Mouse (Mus musculus) heart, adult 11 months (tissue): ENCODE measurements around the gene Slc26a3.

ENCODE experiments used
- DNase-seq: peaks from one replicate; pipeline ENCODE4 v3.0.0; 2022

Slc26a3 gene

GRCm38 (mm10) chr12:31390571-31390970, at the start of gene Slc26a3:
Gene Slc26a3, plus strand, starts transcription at chr12:31390871.
- no peak for DNase-seq

GRCm38 (mm10) chr12:31350191-31350943, 40.3 kb upstream of the Slc26a3 start:
- DNase-seq: no peak

- peak; percentile 100 for DNase-seq
Measured at GRCm38 (mm10) chr12:31350944-31351928, 39.4 kb upstream of the Slc26a3 start, which contains the start of gene Dld. Gene Dld, minus strand, starts transcription at chr12:31351453.

GRCm38 (mm10) chr12:31366428-31366827, 24.2 kb upstream of the Slc26a3 start:
- no peak for DNase-seq

DNA sequence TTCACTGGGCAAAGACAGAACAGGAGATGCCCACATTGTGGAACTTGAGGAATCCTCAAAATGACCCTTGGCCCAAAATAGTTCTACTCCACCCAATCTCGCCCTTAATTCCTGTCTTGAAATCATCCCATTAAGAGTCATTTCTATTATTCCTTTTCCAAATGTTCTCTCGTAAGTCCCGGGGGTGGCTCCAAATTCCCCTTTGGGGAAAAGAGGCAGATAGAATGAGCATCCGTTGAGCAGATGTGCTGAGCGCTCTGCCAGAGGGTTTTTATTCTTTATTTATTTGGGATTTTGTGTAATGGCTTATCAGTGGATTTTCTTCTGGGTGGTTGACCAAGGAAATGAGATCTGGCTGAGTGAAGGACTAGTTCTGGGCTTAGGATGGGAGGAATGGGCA, 22.9 kb upstream of the Slc26a3 start:
- DNase-seq: peak; percentile 80

GRCm38 (mm10) chr12:31369118-31369517, 21.6 kb upstream of the Slc26a3 start:
- DNase-seq: peak; percentile 19

DNA sequence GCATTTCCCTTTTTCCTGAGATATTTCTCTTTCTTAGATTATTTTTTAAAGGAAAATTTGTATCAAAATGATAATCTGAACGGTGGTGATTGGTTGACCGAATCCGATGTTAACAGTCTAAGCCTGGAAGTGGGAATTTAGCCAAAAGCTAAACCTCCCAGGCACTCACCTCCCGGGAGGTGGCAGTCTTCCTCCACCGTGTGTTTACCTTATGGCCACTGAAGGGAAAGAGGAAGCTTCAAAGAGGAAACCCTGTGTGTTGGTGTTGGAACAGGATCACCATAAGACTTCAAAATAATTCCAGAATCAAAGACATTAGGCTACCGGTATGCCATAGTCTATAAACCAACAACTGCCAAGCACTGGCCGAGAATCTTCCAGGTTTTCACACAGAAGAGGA, 21.0 kb upstream of the Slc26a3 start:
- peak; percentile 1 for DNase-seq

DNA sequence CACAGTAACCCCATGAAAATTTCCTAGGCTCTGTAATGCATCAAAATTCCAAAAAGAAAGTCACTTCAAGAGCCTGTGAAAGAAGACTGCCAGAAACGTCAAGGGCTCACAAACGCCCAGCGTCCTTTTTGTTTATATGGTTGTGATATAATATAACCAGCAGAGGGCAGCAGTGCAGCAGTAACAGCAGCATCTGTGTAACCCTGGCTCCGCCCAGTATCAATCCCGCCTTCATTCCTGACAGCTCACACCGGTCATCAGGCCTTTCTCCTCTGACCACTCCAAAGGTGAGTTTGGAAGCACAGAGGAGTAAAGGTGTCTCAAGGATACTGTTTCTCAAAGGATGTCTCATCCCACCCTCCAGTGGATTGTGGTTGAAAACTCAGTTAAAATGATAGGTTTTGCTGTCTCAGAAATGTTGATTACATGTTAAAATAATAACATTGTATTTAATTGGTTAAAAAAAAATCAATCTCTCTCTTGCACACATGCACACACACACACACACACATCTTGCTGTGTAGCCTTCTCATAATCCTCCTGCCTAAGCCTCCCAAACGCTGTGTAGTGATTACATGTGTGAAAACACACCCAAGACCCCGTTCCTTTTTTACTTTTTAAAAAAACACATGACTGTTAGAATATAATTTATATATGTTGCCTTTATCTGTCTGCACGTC, 15.9 kb upstream of the Slc26a3 start:
- DNase-seq: peak; percentile 95

- DNase-seq: peak; percentile 74
Measured at GRCm38 (mm10) chr12:31375283-31375615, 15.4 kb upstream of the Slc26a3 start.

- peak; percentile 77 for DNase-seq
Measured at GRCm38 (mm10) chr12:31376326-31376950, 14.2 kb upstream of the Slc26a3 start.

DNA sequence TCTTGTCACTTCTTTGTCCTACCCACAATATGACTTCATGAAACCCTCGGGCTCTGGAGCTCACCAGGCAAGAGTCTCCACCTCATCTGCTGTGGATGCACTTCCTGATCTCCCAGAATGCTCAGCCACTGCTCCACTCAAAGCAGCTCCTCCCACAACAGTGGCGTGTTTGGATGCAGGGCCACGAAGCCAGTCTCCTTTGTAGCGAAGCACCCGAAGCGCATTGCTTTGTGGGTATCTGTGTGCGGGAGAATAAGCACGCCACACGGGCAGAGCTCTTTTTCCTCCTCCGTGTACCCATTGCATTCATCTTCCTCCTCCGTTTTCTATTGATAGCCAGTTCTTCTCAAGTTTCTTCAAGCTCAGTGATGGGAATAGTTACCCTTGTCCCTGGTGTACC, 13.4 kb upstream of the Slc26a3 start:
- DNase-seq: peak; percentile 82

GRCm38 (mm10) chr12:31380878-31381277, 9.8 kb upstream of the Slc26a3 start:
- no peak for DNase-seq

DNA sequence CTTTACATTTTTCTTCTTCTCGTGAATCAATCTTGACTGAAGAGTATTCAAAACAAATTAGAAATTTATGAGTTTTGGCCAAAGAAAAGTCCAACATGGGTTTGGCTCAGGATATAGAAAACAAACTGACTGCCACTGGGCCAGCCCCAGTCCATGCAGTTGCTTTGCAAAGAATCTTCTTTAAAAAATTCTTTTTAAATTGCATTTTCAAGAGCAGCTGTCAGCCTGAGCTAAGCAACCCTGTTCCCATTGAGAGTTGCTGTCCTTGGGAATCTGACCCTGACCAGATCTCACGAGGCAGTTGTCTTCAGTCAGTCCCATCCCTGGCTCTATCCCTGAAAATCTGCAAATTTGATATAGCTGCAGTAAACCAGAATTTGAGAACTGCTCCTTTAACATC, 8.2 kb upstream of the Slc26a3 start:
- no peak for DNase-seq

DNA sequence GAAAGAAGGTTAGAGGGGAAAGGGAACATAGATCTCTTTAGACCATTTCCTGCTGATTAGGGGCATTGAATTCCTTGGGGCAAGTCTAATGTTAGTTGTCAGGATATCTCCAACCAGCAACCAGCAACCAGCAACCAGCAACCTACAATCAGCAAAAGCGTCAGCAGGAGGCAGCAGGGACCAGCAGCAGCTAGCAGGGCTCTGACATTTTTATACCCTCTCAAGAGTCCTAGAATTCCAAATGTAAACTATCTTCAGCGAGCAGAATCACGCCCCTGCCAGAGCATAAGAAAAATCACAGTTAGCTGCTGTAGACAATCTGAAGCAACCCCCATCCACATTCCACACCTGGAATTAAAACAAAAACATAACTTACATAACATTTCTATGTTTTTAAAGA, 3.4 kb upstream of the Slc26a3 start:
- DNase-seq: no peak

DNA sequence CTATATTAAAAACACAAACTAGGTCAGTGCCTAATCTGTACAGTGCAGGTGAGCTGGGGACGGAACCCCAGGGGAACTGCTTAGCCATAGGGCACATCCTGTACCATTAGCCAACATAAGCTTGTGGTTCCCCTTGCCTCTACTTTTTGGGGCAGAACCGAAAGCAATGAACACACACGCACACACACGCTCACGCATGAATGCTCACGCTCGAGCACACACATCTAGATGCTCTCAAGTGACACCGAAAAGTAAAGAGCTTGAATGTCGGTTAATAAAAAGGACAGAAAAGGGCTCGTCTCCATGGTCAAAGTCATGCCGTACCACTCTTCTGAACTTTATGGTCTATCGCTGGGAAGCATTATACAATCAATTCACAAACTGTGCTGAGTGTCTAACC, 1.0 kb downstream of the Slc26a3 start:
- no peak for DNase-seq

GRCm38 (mm10) chr12:31395895-31396294, 5.2 kb downstream of the Slc26a3 start:
- peak; percentile 51 for DNase-seq

DNA sequence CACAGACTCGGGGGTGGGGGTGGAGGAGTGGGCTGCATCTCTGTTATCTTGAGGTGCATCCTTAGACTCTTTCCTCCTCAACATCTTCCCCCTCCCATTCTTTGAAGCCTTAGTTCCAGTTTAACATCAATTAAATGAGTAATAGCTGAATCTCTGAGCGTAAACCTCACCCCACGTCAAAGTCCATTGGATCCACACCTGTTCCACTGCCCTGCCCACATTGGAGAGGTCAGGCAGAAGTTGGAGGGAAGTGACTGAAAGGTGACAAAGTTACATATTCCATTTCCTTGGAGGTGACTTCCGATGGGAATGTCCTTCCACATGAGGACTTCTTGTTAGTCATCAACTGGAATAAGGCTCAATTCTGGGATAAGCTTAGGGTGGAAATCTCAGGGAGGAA, 7.0 kb downstream of the Slc26a3 start:
- DNase-seq: peak; percentile 24

- DNase-seq: no peak
Measured at GRCm38 (mm10) chr12:31400821-31401220, 10.2 kb downstream of the Slc26a3 start.

GRCm38 (mm10) chr12:31401930-31402329, 11.3 kb downstream of the Slc26a3 start:
- DNase-seq: no peak

- DNase-seq: peak; percentile 52
Measured at GRCm38 (mm10) chr12:31404575-31405240, 14.0 kb downstream of the Slc26a3 start.

- DNase-seq: no peak
Measured at GRCm38 (mm10) chr12:31415971-31416370, 25.3 kb downstream of the Slc26a3 start.

DNA sequence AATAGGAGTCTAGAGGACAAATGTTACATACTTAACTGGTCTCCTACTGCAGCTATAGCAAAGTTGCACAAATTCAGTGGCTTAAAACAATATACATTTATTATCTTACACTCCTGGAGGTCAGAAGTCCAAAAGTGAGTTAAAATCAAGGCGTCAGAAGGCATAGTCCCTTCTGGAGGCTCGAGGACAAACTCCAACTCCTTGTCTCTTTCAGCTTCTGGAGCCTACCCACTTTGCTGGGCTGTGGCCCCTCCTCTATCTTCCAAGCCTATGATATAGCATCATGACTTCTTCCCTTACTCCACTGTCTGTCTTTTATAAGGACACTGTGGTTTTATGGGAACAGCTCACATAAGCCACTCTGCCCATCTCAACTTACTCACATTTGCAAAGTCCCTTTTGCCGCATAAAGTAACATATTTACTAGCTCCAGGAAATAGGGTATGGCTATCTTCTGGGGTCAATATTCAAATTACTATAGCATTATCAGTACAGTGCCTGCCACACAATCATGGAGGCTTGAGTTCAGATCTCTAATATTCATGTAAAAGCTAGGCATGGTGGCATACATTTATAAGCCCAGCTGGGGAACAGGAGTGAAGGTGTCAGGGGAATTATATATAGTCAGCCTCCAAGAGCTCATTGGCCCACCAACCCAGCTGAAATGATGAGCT, 31.4 kb downstream of the Slc26a3 start:
- DNase-seq: no peak
